Mouse (Mus musculus): ENCODE data around the gene Ccn2. TPM values are rescaled to one million over a fixed set of nuclear protein-coding genes. Genes with fewer than 3 reads are reported as not detected.
A peak's percentile ranks its signal among the peaks of the same experiment; 100 is the strongest.

Ccn2 gene
- polyA plus RNA-seq, 1 experiment from 2014 or later = 14.7 TPM

GRCm38 (mm10) chr10:24588824-24589223, 6.4 kb upstream of the Ccn2 start:
- Histone ChIP-seq H3K4me3 (ENCODE audit: low read depth, low read length) (no peak overlapping the region), H3K4me1 (ENCODE audit: control insufficient read depth, insufficient read depth, low read length) (peaks cover 25% of the 10 kb centered on the region), H3K27me3 (replicated peaks; ENCODE audit: control insufficient read depth, insufficient read depth, low read length) (no peaks in the 10 kb centered on the region), H3K9me3 (ENCODE audit: control insufficient read depth, low read length) (no peaks in the 10 kb centered on the region), H3K9ac (ENCODE audit: low read depth, low read length) (no peak overlapping the region), H3K36me3 (ENCODE audit: control insufficient read depth, insufficient read depth, low read length) (no peaks in the 10 kb centered on the region), H3K27ac (replicated peaks; ENCODE audit: low read depth, low read length) (no peak overlapping the region), H3K4me2 (ENCODE audit: low read depth, low read length) (no peak overlapping the region)
- no peak for ATAC-seq (ENCODE audit: low read depth)
- no peak for DNase-seq (ENCODE audit: low spot score)
- 62% methylated on average over 4 of the region's 4 CpGs for WGBS

GRCm38 (mm10) chr10:24589238-24589637, 6.0 kb upstream of the Ccn2 start:
- Histone ChIP-seq H3K27me3 (replicated peaks; ENCODE audit: control insufficient read depth, insufficient read depth, low read length) (no peaks in the 10 kb centered on the region), H3K27ac (replicated peaks; ENCODE audit: low read depth, low read length) (no peak overlapping the region), H3K9ac (ENCODE audit: low read depth, low read length) (no peak overlapping the region), H3K4me3 (ENCODE audit: low read depth, low read length) (no peak overlapping the region), H3K9me3 (ENCODE audit: control insufficient read depth, low read length) (no peaks in the 10 kb centered on the region), H3K4me1 (ENCODE audit: control insufficient read depth, insufficient read depth, low read length) (peaks cover 26% of the 10 kb centered on the region), H3K36me3 (ENCODE audit: control insufficient read depth, insufficient read depth, low read length) (no peaks in the 10 kb centered on the region), H3K4me2 (ENCODE audit: low read depth, low read length) (no peak overlapping the region)
- DNase-seq (ENCODE audit: low spot score) = no peak
- 78% methylated on average over 9 of the region's 9 CpGs for WGBS
- no peak for ATAC-seq (ENCODE audit: low read depth)

GRCm38 (mm10) chr10:24590546-24590945, 4.7 kb upstream of the Ccn2 start:
- H3K27me3 ChIP-seq (replicated peaks; ENCODE audit: control insufficient read depth, insufficient read depth, low read length) = no peaks in the 10 kb centered on the region
- DNase-seq (ENCODE audit: low spot score) = no peak
- no peaks in the 10 kb centered on the region for H3K9me3 ChIP-seq (ENCODE audit: control insufficient read depth, low read length)
- H3K4me3 ChIP-seq (ENCODE audit: low read depth, low read length) = no peak overlapping the region
- no peak overlapping the region for H3K27ac ChIP-seq (replicated peaks; ENCODE audit: low read depth, low read length)
- no peaks in the 10 kb centered on the region for H3K36me3 ChIP-seq (ENCODE audit: control insufficient read depth, insufficient read depth, low read length)
- ATAC-seq (ENCODE audit: low read depth) = no peak
- 72% methylated on average over 4 of the region's 4 CpGs for WGBS
- H3K4me1 ChIP-seq (ENCODE audit: control insufficient read depth, insufficient read depth, low read length) = peaks cover 30% of the 10 kb centered on the region
- H3K9ac ChIP-seq (ENCODE audit: low read depth, low read length) = no peak overlapping the region
- no peak overlapping the region for H3K4me2 ChIP-seq (ENCODE audit: low read depth, low read length)

- no peak overlapping the region for H3K4me2 ChIP-seq (ENCODE audit: low read depth, low read length)
- peak; percentile 88 for DNase-seq (ENCODE audit: low spot score)
- no peak overlapping the region for H3K4me3 ChIP-seq (ENCODE audit: low read depth, low read length)
- WGBS = 12% methylated on average over 4 of the region's 4 CpGs
- H3K9ac ChIP-seq (ENCODE audit: low read depth, low read length) = no peak overlapping the region
- no peaks in the 10 kb centered on the region for H3K9me3 ChIP-seq (ENCODE audit: control insufficient read depth, low read length)
- H3K27ac ChIP-seq (replicated peaks; ENCODE audit: low read depth, low read length) = 0 out of 2 replicates have a peak overlapping the region, but pooled peaks have one; percentile 1
- ATAC-seq (ENCODE audit: low read depth) = peak; percentile 59
- peaks cover 30% of the 10 kb centered on the region for H3K4me1 ChIP-seq (ENCODE audit: control insufficient read depth, insufficient read depth, low read length)
- H3K27me3 ChIP-seq (replicated peaks; ENCODE audit: control insufficient read depth, insufficient read depth, low read length) = no peaks in the 10 kb centered on the region
- no peaks in the 10 kb centered on the region for H3K36me3 ChIP-seq (ENCODE audit: control insufficient read depth, insufficient read depth, low read length)
These were observed 4.1 kb upstream of the Ccn2 start for GRCm38 (mm10) chr10:24591136-24591535.

GRCm38 (mm10) chr10:24591741-24592140, 3.5 kb upstream of the Ccn2 start:
- no peak overlapping the region for H3K9ac ChIP-seq (ENCODE audit: low read depth, low read length)
- H3K36me3 ChIP-seq (ENCODE audit: control insufficient read depth, insufficient read depth, low read length) = no peaks in the 10 kb centered on the region
- H3K4me3 ChIP-seq (ENCODE audit: low read depth, low read length) = no peak overlapping the region
- H3K27me3 ChIP-seq (replicated peaks; ENCODE audit: control insufficient read depth, insufficient read depth, low read length) = no peaks in the 10 kb centered on the region
- ATAC-seq (ENCODE audit: low read depth) = no peak
- H3K27ac ChIP-seq (replicated peaks; ENCODE audit: low read depth, low read length) = no peak overlapping the region
- H3K4me2 ChIP-seq (ENCODE audit: low read depth, low read length) = no peak overlapping the region
- no peaks in the 10 kb centered on the region for H3K9me3 ChIP-seq (ENCODE audit: control insufficient read depth, low read length)
- no peak for DNase-seq (ENCODE audit: low spot score)
- WGBS = 42% methylated on average over 5 of the region's 5 CpGs
- peaks cover 35% of the 10 kb centered on the region for H3K4me1 ChIP-seq (ENCODE audit: control insufficient read depth, insufficient read depth, low read length)

GRCm38 (mm10) chr10:24592318-24592717, 2.9 kb upstream of the Ccn2 start:
- no peak overlapping the region for H3K9ac ChIP-seq (ENCODE audit: low read depth, low read length)
- no peaks in the 10 kb centered on the region for H3K9me3 ChIP-seq (ENCODE audit: control insufficient read depth, low read length)
- H3K4me2 ChIP-seq (ENCODE audit: low read depth, low read length) = no peak overlapping the region
- H3K36me3 ChIP-seq (ENCODE audit: control insufficient read depth, insufficient read depth, low read length) = no peaks in the 10 kb centered on the region
- no peak for DNase-seq (ENCODE audit: low spot score)
- H3K4me1 ChIP-seq (ENCODE audit: control insufficient read depth, insufficient read depth, low read length) = peaks cover 40% of the 10 kb centered on the region
- no peak overlapping the region for H3K27ac ChIP-seq (replicated peaks; ENCODE audit: low read depth, low read length)
- H3K4me3 ChIP-seq (ENCODE audit: low read depth, low read length) = no peak overlapping the region
- 55% methylated on average over 2 of the region's 2 CpGs for WGBS
- H3K27me3 ChIP-seq (replicated peaks; ENCODE audit: control insufficient read depth, insufficient read depth, low read length) = no peaks in the 10 kb centered on the region
- no peak for ATAC-seq (ENCODE audit: low read depth)

- H3K4me2 ChIP-seq (ENCODE audit: low read depth, low read length) = no peak overlapping the region; the same call in 1 of the 2 replicates
- no peak for ATAC-seq (ENCODE audit: low read depth)
- WGBS = 65% methylated on average over 7 of the region's 7 CpGs
These were observed 2.3 kb upstream of the Ccn2 start for GRCm38 (mm10) chr10:24592969-24593368.

GRCm38 (mm10) chr10:24593556-24593955, 1.7 kb upstream of the Ccn2 start:
- 41% methylated on average over 4 of the region's 4 CpGs for WGBS
- H3K27ac ChIP-seq (replicated peaks; ENCODE audit: low read depth, low read length) = no peak overlapping the region

More at GRCm38 (mm10) chr10:24592969-24593368, 2.3 kb upstream of the Ccn2 start:
- Histone ChIP-seq H3K27me3 (replicated peaks; ENCODE audit: control insufficient read depth, insufficient read depth, low read length) (no peaks in the 10 kb centered on the region), H3K36me3 (ENCODE audit: control insufficient read depth, insufficient read depth, low read length) (no peaks in the 10 kb centered on the region), H3K4me3 (ENCODE audit: low read depth, low read length) (no peak overlapping the region), H3K9me3 (ENCODE audit: control insufficient read depth, low read length) (no peaks in the 10 kb centered on the region), H3K9ac (ENCODE audit: low read depth, low read length) (no peak overlapping the region), H3K4me1 (ENCODE audit: control insufficient read depth, insufficient read depth, low read length) (peaks cover 40% of the 10 kb centered on the region), H3K27ac (replicated peaks; ENCODE audit: low read depth, low read length) (no peak overlapping the region)
- no peak for DNase-seq (ENCODE audit: low spot score)

GRCm38 (mm10) chr10:24596003-24596868, 994 bp downstream of the Ccn2 start:
- peak; percentile 70 for DNase-seq (ENCODE audit: low spot score)
- H3K27me3 ChIP-seq (replicated peaks; ENCODE audit: control insufficient read depth, insufficient read depth, low read length) = no peaks in the 10 kb centered on the region
- H3K9ac ChIP-seq (ENCODE audit: low read depth, low read length) = peak overlapping the region; percentile 82
- no peak; the same call in 1 of the 2 replicates for ATAC-seq (ENCODE audit: low read depth)
- peak overlapping the region; percentile 69 for H3K4me2 ChIP-seq (ENCODE audit: low read depth, low read length)
- peaks cover 35% of the 10 kb centered on the region for H3K4me1 ChIP-seq (ENCODE audit: control insufficient read depth, insufficient read depth, low read length)
- 15% methylated on average over 31 of the region's 31 CpGs for WGBS
- peak overlapping the region; percentile 64 for H3K4me3 ChIP-seq (ENCODE audit: low read depth, low read length)
- no peaks in the 10 kb centered on the region for H3K9me3 ChIP-seq (ENCODE audit: control insufficient read depth, low read length)
- H3K27ac ChIP-seq (replicated peaks; ENCODE audit: low read depth, low read length) = peak overlapping the region; percentile 88
- H3K36me3 ChIP-seq (ENCODE audit: control insufficient read depth, insufficient read depth, low read length) = no peaks in the 10 kb centered on the region

More at GRCm38 (mm10) chr10:24593556-24593955, 1.7 kb upstream of the Ccn2 start:
- Histone ChIP-seq H3K9me3 (ENCODE audit: control insufficient read depth, low read length) (no peaks in the 10 kb centered on the region), H3K4me3 (ENCODE audit: low read depth, low read length) (no peak overlapping the region), H3K4me1 (ENCODE audit: control insufficient read depth, insufficient read depth, low read length) (peaks cover 40% of the 10 kb centered on the region), H3K9ac (ENCODE audit: low read depth, low read length) (no peak overlapping the region), H3K36me3 (ENCODE audit: control insufficient read depth, insufficient read depth, low read length) (no peaks in the 10 kb centered on the region), H3K4me2 (ENCODE audit: low read depth, low read length) (peak overlapping the region; percentile 69), H3K27me3 (replicated peaks; ENCODE audit: control insufficient read depth, insufficient read depth, low read length) (no peaks in the 10 kb centered on the region)
- no peak for DNase-seq (ENCODE audit: low spot score)
- no peak for ATAC-seq (ENCODE audit: low read depth)
